ENCODE assay signal across 14 mouse cellular contexts in the genomic region with DNA sequence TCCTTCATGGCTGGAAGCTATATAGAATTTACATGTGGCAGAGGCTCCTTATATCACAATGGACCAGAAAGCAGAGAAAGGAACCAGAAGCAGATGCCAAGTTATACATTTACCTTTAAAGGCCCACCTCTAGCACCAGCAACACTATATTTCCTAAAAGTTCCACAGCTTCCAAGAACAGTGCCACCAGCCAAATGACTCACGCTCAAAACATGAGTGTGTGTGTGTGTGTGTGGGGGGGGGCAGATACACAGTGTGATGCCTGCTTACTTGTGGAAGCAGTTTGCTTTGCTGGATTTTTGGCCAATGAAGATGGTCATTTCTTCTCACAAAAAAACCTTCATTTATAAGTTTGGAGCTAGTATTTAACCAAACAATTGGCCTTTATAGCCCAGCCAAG.
DNase-seq lines count a peak whose midpoint lies in the region.
"Had no signal": no experiment of that assay in that cellular context is flagged by ENCODE, and none has a peak within 500 bp of the region (broad histone marks: within the 10 kb centered on the region; RNA-seq: fewer than 3 reads in every experiment).

No protein-coding gene starts in this region.

- intact Hi-C loops in gastrocnemius, postnatal 14 days (cut with DNase I; ENCODE audit: low total_unique reads): no loop called here
- intact Hi-C loops in heart, postnatal 10 days (cut with DNase I): loop anchor here (5.0 to 10.0 kb wide), 3 partner anchors 235 to 1762 kb away; no protein-coding TSS in a partner anchor

- DNase-seq in 3T3-L1 (ENCODE audit: low read depth, low spot score): peak; percentile 74
- peak; percentile 71 for DNase-seq in NIH3T3 (ENCODE audit: low read depth)
- peak; percentile 4 for DNase-seq in brain, adult 2 months (ENCODE audit: low read depth, low spot score)
- no peak for DNase-seq in gastrocnemius, postnatal 14 days
- no peak for DNase-seq in heart, postnatal 10 days
- DNase-seq in cerebellum, postnatal 14 days: no peak
- no peak for DNase-seq in heart, postnatal 4 days
- DNase-seq: adrenal gland, adult 8-10 months; adrenal gland, postnatal 14 days; cerebellum, adult 11 months; cerebellum, adult 18-20 months; cerebellum, adult 8-10 months; cerebellum, adult 9-11 months; cerebellum, postnatal 25 days had no signal

Comparison
In these comparisons a context has a peak if more than half of its experiments do, and no peak if none do; other contexts are left out.
1. DNase-seq: peak in 3T3-L1 (single experiment), NIH3T3 (single experiment) and brain, adult 2 months (single experiment); none in gastrocnemius, postnatal 14 days (single experiment), heart, postnatal 10 days (0 of 2), cerebellum, postnatal 14 days (0 of 2) and heart, postnatal 4 days (single experiment).